Mouse (Mus musculus) neural tube, embryonic 11.5 days (tissue): ENCODE results near the gene Dnmt3l. TPM values are rescaled to one million over a fixed set of nuclear protein-coding genes. Genes with fewer than 3 reads are reported as not detected.
A peak's percentile ranks its signal among the peaks of the same experiment; 100 is the strongest.
"Not testable (repeated sequence)": the region's sequence is repeated elsewhere in the genome, so short reads cannot be mapped to it uniquely, and the experiment has no call there.

ENCODE experiments used
- ATAC-seq: fragments of 200-750 bp; cut with Nextera tagmentation; 2 replicates; pipeline ENCODE4 v1.8.0; 2017; ENCODE audit warnings: moderate number of reproducible peaks, mild to moderate bottlenecking, moderate TSS enrichment, moderate library complexity; ENCODE audit not compliant: insufficient read depth, low FRiP score, low TSS enrichment
- DNase-seq: peaks from one replicate; pipeline ENCODE4 v3.0.0-alpha.2; 2015; ENCODE audit warnings: low spot score
- H3K27ac ChIP-seq: fragments of 300-500 bp; sonication (generic); 2 replicates; pipeline ENCODE4 v1.5.1; 2014; ENCODE audit warnings: low read depth, mild to moderate bottlenecking, low read length
- H3K27me3 ChIP-seq: fragments of 300-500 bp; sonication (generic); 2 replicates; pipeline ENCODE4 v1.6.1; 2014; ENCODE audit warnings: mild to moderate bottlenecking, low read length, mixed read lengths; ENCODE audit not compliant: control insufficient read depth, insufficient read depth
- H3K36me3 ChIP-seq: fragments of 300-500 bp; sonication (generic); 2 replicates; pipeline ENCODE4 v1.6.1; 2014; ENCODE audit warnings: mild to moderate bottlenecking, low read length, moderate library complexity, mixed read lengths; ENCODE audit not compliant: control insufficient read depth, insufficient read depth
- H3K4me1 ChIP-seq: fragments of 300-500 bp; sonication (generic); 2 replicates; pipeline ENCODE4 v1.6.1; 2014; ENCODE audit warnings: low read length, mixed read lengths; ENCODE audit not compliant: control insufficient read depth, insufficient read depth
- H3K4me2 ChIP-seq: fragments of 300-500 bp; sonication (generic); 2 replicates; pipeline ENCODE4 v1.6.1; 2014; ENCODE audit warnings: low read depth, mild to moderate bottlenecking, moderate library complexity
- H3K4me3 ChIP-seq: fragments of 300-500 bp; sonication (generic); 2 replicates; pipeline ENCODE4 v1.5.1; 2014; ENCODE audit warnings: low read depth, low read length
- H3K9ac ChIP-seq: fragments of 300-500 bp; sonication (generic); 2 replicates; pipeline ENCODE4 v1.6.1; 2014; ENCODE audit warnings: mild to moderate bottlenecking, low read length
- H3K9me3 ChIP-seq: fragments of 300-500 bp; sonication (generic); 2 replicates; pipeline ENCODE4 v1.6.1; 2016; ENCODE audit warnings: low read length; ENCODE audit not compliant: control insufficient read depth
- WGBS: fragments of 180-500 bp; shearing (Covaris S2); extraction: QIAGEN DNeasy Blood & Tissue Kit; methylation state at CpG from one replicate; pipeline ENCODE4 v1.1.7; 2014; 5-methylcytosine and 5-hydroxymethylcytosine counted together
- polyA plus RNA-seq: library from polyadenylated mRNA; unstranded; fragments of >200 nt; fragmentation: Nextera tagmentation; extraction: Ambion mirVana; gene quantifications from 2 replicates; pipeline ENCODE4 v1.2.1, GENCODE M21; 2014

The Dnmt3l gene
- polyA plus RNA-seq, 1 experiment from 2014 or later = not detected

- Histone ChIP-seq H3K36me3 (no peaks in the 10 kb centered on the region), H3K27me3 (no peaks in the 10 kb centered on the region), H3K4me2 (no peak overlapping the region), H3K27ac (no peak overlapping the region), H3K9ac (no peak overlapping the region), H3K4me3 (no peak overlapping the region), H3K9me3 (no peaks in the 10 kb centered on the region), H3K4me1 (no peaks in the 10 kb centered on the region)
- DNase-seq (no peak), ATAC-seq (no peak)
These were observed 53.5 kb downstream of the Dnmt3l start for GRCm38 (mm10) chr10:78095221-78095620.

- Histone ChIP-seq H3K9me3 (no peaks in the 10 kb centered on the region), H3K4me2 (no peak overlapping the region), H3K27ac (no peak overlapping the region), H3K4me1 (no peaks in the 10 kb centered on the region), H3K9ac (no peak overlapping the region), H3K36me3 (no peaks in the 10 kb centered on the region), H3K27me3 (no peaks in the 10 kb centered on the region), H3K4me3 (no peak overlapping the region)
- no peak for ATAC-seq
- no peak for DNase-seq
- WGBS = 85% methylated on average over 5 of the region's 5 CpGs
These were observed 54.5 kb downstream of the Dnmt3l start for GRCm38 (mm10) chr10:78095954-78096931.

GRCm38 (mm10) chr10:78099860-78100259 is 58.1 kb downstream of the Dnmt3l start:
- ATAC-seq, H3K36me3 ChIP-seq, H3K4me3 ChIP-seq, H3K4me2 ChIP-seq, H3K4me1 ChIP-seq, H3K27me3 ChIP-seq, H3K9ac ChIP-seq, H3K9me3 ChIP-seq, H3K27ac ChIP-seq, DNase-seq: not testable (repeated sequence)

- peak overlapping the region; percentile 45; the same call in 1 of the 2 replicates for H3K9ac ChIP-seq
These were observed 59.4 kb downstream of the Dnmt3l start for GRCm38 (mm10) chr10:78100989-78101780.

GRCm38 (mm10) chr10:78104555-78105490 is 63.1 kb downstream of the Dnmt3l start:
- H3K4me1 ChIP-seq = no peaks in the 10 kb centered on the region
- no peak overlapping the region for H3K4me3 ChIP-seq
- H3K27ac ChIP-seq = no peak overlapping the region
- no peak for DNase-seq
- no peak overlapping the region for H3K9ac ChIP-seq
- H3K27me3 ChIP-seq = no peaks in the 10 kb centered on the region
- no peak for ATAC-seq
- WGBS = 80% methylated on average over 11 of the region's 11 CpGs
- no peak overlapping the region for H3K4me2 ChIP-seq
- no peaks in the 10 kb centered on the region for H3K36me3 ChIP-seq
- H3K9me3 ChIP-seq = no peaks in the 10 kb centered on the region

More at GRCm38 (mm10) chr10:78100989-78101780, 59.4 kb downstream of the Dnmt3l start:
- WGBS = 38% methylated on average over 16 of the region's 16 CpGs
- H3K27me3 ChIP-seq = no peaks in the 10 kb centered on the region
- no peaks in the 10 kb centered on the region for H3K36me3 ChIP-seq
- peak; percentile 24 for DNase-seq
- no peaks in the 10 kb centered on the region for H3K4me1 ChIP-seq
- no peak overlapping the region for H3K27ac ChIP-seq
- no peak for ATAC-seq
- H3K4me3 ChIP-seq = 0 out of 2 replicates have a peak overlapping the region, but pooled peaks have one; percentile 6
- peak overlapping the region; percentile 45 for H3K4me2 ChIP-seq
- no peaks in the 10 kb centered on the region for H3K9me3 ChIP-seq

- H3K9ac ChIP-seq = no peak overlapping the region
- DNase-seq = no peak
- H3K4me2 ChIP-seq = no peak overlapping the region
- 91% methylated on average over 12 of the region's 12 CpGs for WGBS
- no peak overlapping the region for H3K27ac ChIP-seq
- no peaks in the 10 kb centered on the region for H3K27me3 ChIP-seq
- no peak for ATAC-seq
- no peaks in the 10 kb centered on the region for H3K36me3 ChIP-seq
- H3K4me3 ChIP-seq = no peak overlapping the region
- H3K9me3 ChIP-seq = no peaks in the 10 kb centered on the region
- no peaks in the 10 kb centered on the region for H3K4me1 ChIP-seq
These were observed 63.8 kb downstream of the Dnmt3l start for GRCm38 (mm10) chr10:78105548-78105947.
